Mouse (Mus musculus) stomach, embryonic 14.5 days (tissue): ENCODE results near the gene 0610010K14Rik. TPM values are rescaled to one million over a fixed set of nuclear protein-coding genes. Genes with fewer than 3 reads are reported as not detected.

Experiments used
- ATAC-seq: fragments of 200-750 bp; cut with Nextera tagmentation; 2 replicates; pipeline ENCODE4 v1.8.0; 2017; ENCODE audit warnings: low read depth, moderate TSS enrichment; ENCODE audit not compliant: insufficient number of reproducible peaks, insufficient read depth, low FRiP score
- H3K27ac ChIP-seq: fragments of 300-500 bp; sonication (generic); 2 replicates; pipeline ENCODE4 v1.5.1; 2014; ENCODE audit warnings: mild to moderate bottlenecking, low read length, moderate library complexity, mixed read lengths
- H3K27me3 ChIP-seq: fragments of 300-500 bp; sonication (generic); 2 replicates; pipeline ENCODE4 v1.6.1; 2014; ENCODE audit warnings: low read length, control low read depth, mixed read lengths; ENCODE audit not compliant: control insufficient read depth, insufficient read depth
- H3K36me3 ChIP-seq: fragments of 300-500 bp; sonication (generic); 2 replicates; pipeline ENCODE4 v1.6.1; 2014; ENCODE audit warnings: mild to moderate bottlenecking, control low read depth, low read length, moderate library complexity, mixed read lengths; ENCODE audit not compliant: control insufficient read depth, insufficient read depth
- H3K4me1 ChIP-seq: fragments of 300-500 bp; sonication (generic); 2 replicates; pipeline ENCODE4 v1.6.1; 2014; ENCODE audit warnings: low read length, control low read depth, mixed read lengths; ENCODE audit not compliant: control insufficient read depth, insufficient read depth
- H3K4me2 ChIP-seq: fragments of 300-500 bp; sonication (generic); replicated peaks from 2 replicates; pipeline ENCODE4 v1.6.1; 2014; ENCODE audit warnings: low read depth, low read length, control low read depth
- H3K4me3 ChIP-seq: fragments of 300-500 bp; sonication (generic); 2 replicates; pipeline ENCODE4 v1.5.1; 2014; ENCODE audit warnings: low read depth, low read length, control low read depth
- H3K9ac ChIP-seq: fragments of 300-500 bp; sonication (generic); replicated peaks from 2 replicates; pipeline ENCODE4 v1.6.1; 2014; ENCODE audit warnings: low read depth, mild to moderate bottlenecking, control low read depth, low read length, moderate library complexity, mixed read lengths
- H3K9me3 ChIP-seq: fragments of 300-500 bp; sonication (generic); 2 replicates; pipeline ENCODE4 v1.6.1; 2016; ENCODE audit warnings: low read depth, low read length, control low read depth; ENCODE audit not compliant: control insufficient read depth
- WGBS: fragments of 180-500 bp; shearing (Covaris S2); extraction: QIAGEN DNeasy Blood & Tissue Kit; methylation state at CpG from one replicate; pipeline ENCODE4 v1.1.7; 2014; 5-methylcytosine and 5-hydroxymethylcytosine counted together
- polyA plus RNA-seq: library from polyadenylated mRNA; unstranded; fragments of >200 nt; fragmentation: Nextera tagmentation; extraction: Ambion mirVana; gene quantifications from 2 replicates; pipeline ENCODE4 v1.2.1, GENCODE M21; 2014

The 0610010K14Rik gene
- polyA plus RNA-seq = 164 and 167 TPM in 2 replicates

- peak; percentile 95 for ATAC-seq
- Histone ChIP-seq H3K9ac (peak within 1 kb of the TSS; percentile 89), H3K36me3 (peaks cover 6% of the 10 kb centered on the region), H3K27me3 (no peaks in the 10 kb centered on the region), H3K27ac (peak within 1 kb of the TSS; percentile 94), H3K9me3 (no peaks in the 10 kb centered on the region), H3K4me1 (peaks cover 22% of the 10 kb centered on the region), H3K4me3 (peak within 1 kb of the TSS; percentile 64), H3K4me2 (peak within 1 kb of the TSS; percentile 96)
- WGBS = under 1% methylated on average over 70 of the region's 70 CpGs
These were observed at the start of gene 0610010K14Rik for GRCm38 (mm10) chr11:70237457-70238167. 0610010K14Rik (minus strand) TSS chr11:70237914.

- H3K4me1 ChIP-seq = peaks cover 8% of the 10 kb centered on the region; the same call in 1 of the 2 replicates
- WGBS = 73% methylated on average over 5 of the region's 5 CpGs
- no peak overlapping the region for H3K4me2 ChIP-seq
- no peak for ATAC-seq
- no peak overlapping the region for H3K27ac ChIP-seq
- H3K9me3 ChIP-seq = no peaks in the 10 kb centered on the region
- H3K27me3 ChIP-seq = no peaks in the 10 kb centered on the region
- no peak overlapping the region for H3K4me3 ChIP-seq
- no peak overlapping the region for H3K9ac ChIP-seq
- H3K36me3 ChIP-seq = no peaks in the 10 kb centered on the region
These were observed 48.0 kb upstream of the 0610010K14Rik start for GRCm38 (mm10) chr11:70285686-70286085.

- Histone ChIP-seq H3K4me3 (no peak overlapping the region), H3K9ac (no peak overlapping the region), H3K36me3 (no peaks in the 10 kb centered on the region), H3K27me3 (no peaks in the 10 kb centered on the region), H3K9me3 (no peaks in the 10 kb centered on the region), H3K4me1 (peaks cover 13% of the 10 kb centered on the region; the same call in 1 of the 2 replicates), H3K4me2 (no peak overlapping the region), H3K27ac (peak overlapping the region; percentile 39; the same call in 1 of the 2 replicates)
- 54% methylated on average over 3 of the region's 3 CpGs for WGBS
- no peak for ATAC-seq
These were observed 47.0 kb upstream of the 0610010K14Rik start for GRCm38 (mm10) chr11:70284757-70285156.

GRCm38 (mm10) chr11:70283666-70284065, 46.0 kb upstream of the 0610010K14Rik start:
- H3K27ac ChIP-seq = no peak overlapping the region
- no peaks in the 10 kb centered on the region for H3K36me3 ChIP-seq
- H3K4me1 ChIP-seq = peaks cover 13% of the 10 kb centered on the region; the same call in 1 of the 2 replicates
- WGBS = 68% methylated on average over 4 of the region's 4 CpGs
- H3K4me2 ChIP-seq = no peak overlapping the region
- no peak for ATAC-seq
- H3K9ac ChIP-seq = no peak overlapping the region
- H3K4me3 ChIP-seq = no peak overlapping the region
- no peaks in the 10 kb centered on the region for H3K9me3 ChIP-seq
- H3K27me3 ChIP-seq = no peaks in the 10 kb centered on the region

GRCm38 (mm10) chr11:70280441-70280840, 42.7 kb upstream of the 0610010K14Rik start:
- peaks cover 13% of the 10 kb centered on the region; the same call in 1 of the 2 replicates for H3K4me1 ChIP-seq
- H3K27me3 ChIP-seq = no peaks in the 10 kb centered on the region
- H3K9me3 ChIP-seq = no peaks in the 10 kb centered on the region
- 68% methylated on average over 3 of the region's 3 CpGs for WGBS
- H3K36me3 ChIP-seq = no peaks in the 10 kb centered on the region
- no peak for ATAC-seq
- no peak overlapping the region for H3K9ac ChIP-seq
- no peak overlapping the region for H3K27ac ChIP-seq
- no peak overlapping the region for H3K4me2 ChIP-seq
- H3K4me3 ChIP-seq = no peak overlapping the region

- WGBS = 60% methylated on average over 3 of the region's 3 CpGs
These were observed 41.2 kb upstream of the 0610010K14Rik start for GRCm38 (mm10) chr11:70278961-70279360.

GRCm38 (mm10) chr11:70271641-70272040, 33.9 kb upstream of the 0610010K14Rik start:
- Histone ChIP-seq H3K27me3 (no peaks in the 10 kb centered on the region), H3K27ac (no peak overlapping the region), H3K9me3 (no peaks in the 10 kb centered on the region), H3K9ac (no peak overlapping the region), H3K36me3 (no peaks in the 10 kb centered on the region), H3K4me3 (no peak overlapping the region), H3K4me2 (no peak overlapping the region), H3K4me1 (no peaks in the 10 kb centered on the region)
- 83% methylated on average over 7 of the region's 7 CpGs for WGBS
- ATAC-seq = no peak

More at GRCm38 (mm10) chr11:70278961-70279360, 41.2 kb upstream of the 0610010K14Rik start:
- Histone ChIP-seq H3K4me1 (peaks cover 5% of the 10 kb centered on the region; the same call in 1 of the 2 replicates), H3K27ac (no peak overlapping the region), H3K36me3 (no peaks in the 10 kb centered on the region), H3K27me3 (no peaks in the 10 kb centered on the region), H3K9me3 (no peaks in the 10 kb centered on the region), H3K9ac (no peak overlapping the region), H3K4me3 (no peak overlapping the region), H3K4me2 (no peak overlapping the region)
- no peak for ATAC-seq

GRCm38 (mm10) chr11:70266405-70266804, 28.7 kb upstream of the 0610010K14Rik start:
- no peak overlapping the region for H3K27ac ChIP-seq
- H3K4me2 ChIP-seq = no peak overlapping the region
- no peak for ATAC-seq
- H3K4me1 ChIP-seq = no peaks in the 10 kb centered on the region
- H3K9me3 ChIP-seq = no peaks in the 10 kb centered on the region
- no peak overlapping the region for H3K9ac ChIP-seq
- no peak overlapping the region for H3K4me3 ChIP-seq
- H3K27me3 ChIP-seq = no peaks in the 10 kb centered on the region
- no peaks in the 10 kb centered on the region for H3K36me3 ChIP-seq
- WGBS = 84% methylated on average over 1 of the region's 1 CpGs
